Mouse (Mus musculus): ENCODE data around the gene Ptpn6.

The Ptpn6 gene

DNA sequence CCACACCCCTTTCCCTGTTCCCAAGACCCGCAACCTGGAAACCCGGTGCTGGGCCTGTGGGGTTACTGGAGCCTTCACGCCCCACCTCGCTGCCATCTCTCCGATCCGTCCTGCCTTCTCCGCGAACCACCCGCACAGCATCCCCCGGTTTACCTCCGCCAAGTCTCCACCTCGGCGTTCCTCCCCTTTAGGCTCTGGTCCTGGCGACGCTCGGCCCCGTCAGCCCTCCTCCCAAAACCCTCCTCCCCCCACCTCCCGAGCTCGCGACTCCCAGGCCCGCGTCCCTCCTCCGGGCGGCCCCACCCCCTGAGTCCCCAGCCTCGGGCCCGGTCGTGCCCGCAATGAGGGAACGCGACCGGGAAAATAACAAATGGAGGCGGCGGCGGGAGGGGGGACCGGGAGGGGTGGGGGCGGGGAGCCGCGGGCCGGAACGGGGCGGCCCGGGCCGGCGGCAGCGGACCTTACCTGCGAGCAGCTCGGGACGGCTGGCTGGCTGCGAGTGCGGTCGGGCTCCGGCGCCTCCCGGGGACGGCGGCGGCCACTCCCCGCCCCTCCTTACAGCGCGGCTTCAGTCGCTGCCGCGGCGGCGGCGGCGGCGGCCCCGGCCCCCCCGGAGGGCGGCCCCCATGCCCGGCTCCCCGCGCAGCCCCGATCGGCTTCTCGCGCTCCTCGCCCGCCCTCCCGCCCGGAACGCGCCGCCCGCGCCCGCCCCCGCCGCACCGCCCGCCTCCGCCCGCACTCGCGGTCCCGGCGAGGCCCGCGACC, 17.5 kb upstream of the Ptpn6 start, which contains the start of the genes Gm45234 and Atn1:
Gm45234 (minus strand) TSS at position 191 of the 765 bp plus-strand sequence.
Atn1 (minus strand) TSS at position 694 of the 765 bp plus-strand sequence.
- peak; percentile 72 for DNase-seq (ENCODE audit: low spot score)

- DNase-seq (ENCODE audit: low spot score): no peak
These were observed 16.8 kb upstream of the Ptpn6 start for GRCm38 (mm10) chr6:124755306-124755705.

GRCm38 (mm10) chr6:124753861-124754260, 15.3 kb upstream of the Ptpn6 start:
- no peak for DNase-seq (ENCODE audit: low spot score)

DNA sequence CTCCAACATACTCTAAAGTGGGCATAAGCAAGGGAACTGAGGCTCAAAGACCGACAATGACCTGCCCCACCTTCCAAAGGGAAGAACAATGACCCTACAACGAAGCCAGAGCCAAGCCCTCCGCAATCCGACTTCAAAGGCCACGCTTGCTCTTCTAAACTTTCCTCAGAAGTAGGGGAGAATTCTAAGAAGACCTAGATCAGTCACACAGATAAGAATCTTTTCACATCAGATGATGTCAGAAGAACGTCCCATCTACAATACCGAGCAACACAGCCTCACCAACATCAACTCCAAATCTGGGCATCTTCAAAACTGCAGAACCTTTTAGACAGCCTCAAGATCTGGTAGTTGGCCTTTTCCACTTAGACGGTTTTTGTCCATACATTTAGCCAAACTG, 11.9 kb upstream of the Ptpn6 start:
- DNase-seq (ENCODE audit: low spot score): no peak

DNA sequence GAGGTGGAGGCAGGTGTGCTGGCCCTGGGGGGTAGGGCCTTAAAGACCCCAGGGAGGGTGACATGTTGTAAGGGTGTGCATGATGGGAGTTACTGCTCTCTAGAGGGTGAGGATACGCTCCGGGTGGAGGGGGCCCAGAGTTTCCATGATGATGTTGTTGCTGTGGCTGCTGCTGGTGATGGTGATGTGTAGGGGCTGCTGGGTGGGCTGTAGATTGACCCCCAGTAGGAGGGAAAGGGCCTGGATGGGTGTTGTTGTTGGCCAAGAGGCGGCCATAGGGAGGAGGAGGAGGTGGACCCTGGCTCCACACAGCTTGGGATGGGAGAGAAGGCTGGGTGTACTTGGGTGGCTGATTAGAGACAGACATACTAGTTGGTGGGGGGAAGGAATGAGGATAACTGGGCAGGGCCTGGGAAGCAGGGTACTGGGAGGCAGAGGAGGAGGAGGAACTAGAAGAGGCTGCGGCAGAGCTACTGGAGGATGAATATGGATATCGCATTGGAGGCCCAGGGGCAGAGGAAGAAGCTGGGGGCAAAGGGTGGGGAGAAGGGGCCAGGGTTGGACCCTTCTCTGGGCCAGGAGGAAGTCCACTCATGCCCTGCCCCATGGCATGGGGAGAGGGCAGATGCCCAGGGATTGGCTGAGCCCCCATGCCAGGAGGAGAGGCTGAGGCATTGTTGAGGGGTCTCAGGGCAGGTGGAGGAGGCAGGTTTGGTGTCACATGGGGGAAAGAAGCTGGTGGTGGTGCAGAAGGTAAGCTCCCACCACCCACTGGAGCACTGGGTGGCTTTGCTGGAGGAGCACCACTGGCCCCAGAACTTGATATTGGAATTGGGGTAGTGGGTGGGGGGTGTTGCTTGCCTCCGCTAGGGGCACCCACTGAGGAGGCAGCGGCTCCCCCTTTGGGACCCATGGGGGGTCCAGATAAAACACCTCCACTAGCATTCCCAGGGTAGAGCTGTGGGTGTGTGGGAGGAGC, 8.4 kb upstream of the Ptpn6 start:
- no peak for DNase-seq (ENCODE audit: low spot score)

DNA sequence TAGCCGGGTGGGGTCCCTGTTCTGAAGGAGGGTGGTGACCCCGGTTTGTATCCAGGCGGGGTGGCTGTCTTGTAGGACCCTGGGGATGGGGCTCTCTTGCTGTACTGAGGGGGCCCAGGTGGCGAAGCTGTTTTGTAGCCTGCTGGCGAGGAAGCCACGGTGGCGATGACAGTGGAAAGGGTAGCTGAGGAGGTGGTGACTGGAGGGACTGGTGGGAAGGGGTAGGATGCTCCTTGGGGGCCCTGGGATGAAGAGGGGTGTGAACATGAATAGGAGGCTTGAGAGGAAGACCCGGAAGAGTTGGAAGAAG, 7.7 kb upstream of the Ptpn6 start:
- peak; percentile 42 for DNase-seq (ENCODE audit: low spot score)

DNA sequence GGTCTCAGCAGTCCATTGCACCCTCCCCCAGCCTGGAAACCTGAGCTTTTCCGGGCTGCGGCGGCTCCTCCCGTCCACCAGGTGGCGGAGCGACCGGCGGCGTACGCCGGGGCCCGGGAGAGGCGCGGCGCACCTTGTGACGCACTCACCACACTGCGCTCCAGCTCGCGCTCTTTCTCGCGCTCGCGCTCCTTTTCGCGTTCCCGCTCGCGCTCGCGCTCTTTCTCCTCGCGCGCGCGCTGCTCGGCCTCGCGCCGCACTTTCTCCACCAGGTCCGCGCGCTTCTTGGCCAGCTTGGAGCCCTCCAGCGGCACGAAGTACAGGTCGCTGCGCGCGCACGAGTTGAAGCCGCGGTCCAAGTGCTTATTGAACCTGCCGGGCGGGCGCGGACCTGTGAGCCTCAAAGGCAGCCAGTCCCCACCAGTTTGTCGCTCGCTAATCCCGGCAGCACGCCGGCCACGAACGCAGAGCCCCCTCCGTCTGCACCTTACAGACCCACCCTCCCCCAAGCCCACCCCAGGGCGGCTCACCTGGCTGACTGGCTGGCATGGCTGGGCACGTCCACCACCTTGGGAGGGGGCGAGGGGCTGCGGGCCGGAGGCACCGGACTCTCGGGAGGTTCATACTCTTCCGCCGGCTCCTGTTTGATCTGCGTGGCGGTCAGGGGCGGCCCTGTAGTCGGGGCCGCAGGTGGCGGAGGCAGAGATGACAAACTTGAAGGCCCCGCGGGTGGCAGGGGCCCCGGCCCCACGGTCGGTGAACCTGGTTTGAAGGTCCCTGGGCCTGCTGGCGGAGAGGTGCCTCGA, 7.2 kb upstream of the Ptpn6 start:
- peak; percentile 88 for DNase-seq (ENCODE audit: low spot score)

- DNase-seq (ENCODE audit: low spot score): no peak
These were observed 6.3 kb upstream of the Ptpn6 start for GRCm38 (mm10) chr6:124744755-124745321.

GRCm38 (mm10) chr6:124743647-124744046, 5.1 kb upstream of the Ptpn6 start:
- no peak for DNase-seq (ENCODE audit: low spot score)

DNA sequence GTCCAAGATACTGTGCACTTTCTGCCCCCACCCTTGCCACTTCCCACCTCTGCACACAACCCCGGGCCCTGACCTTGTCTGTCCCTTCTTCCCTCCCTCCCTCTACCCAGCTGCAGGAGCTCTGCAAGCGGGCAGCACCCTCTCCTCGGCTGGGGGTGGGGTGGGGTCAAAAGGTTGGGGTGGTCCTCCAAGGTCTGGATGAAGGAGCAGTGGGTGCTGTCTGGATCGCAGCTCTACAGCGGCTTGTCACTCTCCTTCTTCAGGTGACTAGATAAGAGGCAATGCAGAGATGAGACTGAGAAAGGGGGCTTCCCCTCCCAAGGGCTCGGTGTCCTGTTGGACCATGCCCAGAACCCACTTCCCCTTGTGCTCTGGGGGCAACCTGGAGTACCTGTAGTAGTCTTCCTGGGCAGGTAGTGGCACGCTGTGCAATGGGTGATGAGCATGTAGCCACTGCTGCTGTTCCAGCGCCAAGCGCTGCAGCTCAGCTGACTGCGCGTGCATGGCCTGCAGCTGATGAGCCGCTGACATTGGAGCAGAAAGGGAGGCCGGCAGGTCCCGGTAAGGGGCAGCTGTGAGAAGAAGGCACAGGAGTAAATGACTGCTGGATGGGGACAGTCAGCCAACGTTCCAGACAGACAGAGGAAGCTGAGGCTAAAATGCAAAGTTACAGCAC, 4.5 kb upstream of the Ptpn6 start:
- DNase-seq (ENCODE audit: low spot score): no peak

DNA sequence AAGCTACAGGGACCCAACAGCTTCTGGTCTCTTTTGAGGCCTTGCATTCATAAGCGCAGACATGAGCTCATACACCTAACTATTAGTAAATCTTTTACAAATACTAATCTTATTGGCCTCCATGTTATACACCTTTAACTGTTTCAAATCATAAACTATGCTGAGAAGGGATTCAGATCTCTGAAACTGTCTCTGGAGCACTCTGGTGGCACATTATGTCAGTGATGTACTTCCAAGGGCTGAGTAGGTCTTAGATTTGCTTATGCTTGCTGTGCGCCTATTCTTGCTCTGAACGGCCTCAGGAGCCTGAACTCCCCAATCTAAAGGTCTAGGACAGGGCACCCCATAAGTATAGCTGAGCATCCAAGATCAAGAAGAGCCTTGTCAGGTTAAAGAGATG, 3.3 kb upstream of the Ptpn6 start:
- DNase-seq (ENCODE audit: low spot score): no peak

DNA sequence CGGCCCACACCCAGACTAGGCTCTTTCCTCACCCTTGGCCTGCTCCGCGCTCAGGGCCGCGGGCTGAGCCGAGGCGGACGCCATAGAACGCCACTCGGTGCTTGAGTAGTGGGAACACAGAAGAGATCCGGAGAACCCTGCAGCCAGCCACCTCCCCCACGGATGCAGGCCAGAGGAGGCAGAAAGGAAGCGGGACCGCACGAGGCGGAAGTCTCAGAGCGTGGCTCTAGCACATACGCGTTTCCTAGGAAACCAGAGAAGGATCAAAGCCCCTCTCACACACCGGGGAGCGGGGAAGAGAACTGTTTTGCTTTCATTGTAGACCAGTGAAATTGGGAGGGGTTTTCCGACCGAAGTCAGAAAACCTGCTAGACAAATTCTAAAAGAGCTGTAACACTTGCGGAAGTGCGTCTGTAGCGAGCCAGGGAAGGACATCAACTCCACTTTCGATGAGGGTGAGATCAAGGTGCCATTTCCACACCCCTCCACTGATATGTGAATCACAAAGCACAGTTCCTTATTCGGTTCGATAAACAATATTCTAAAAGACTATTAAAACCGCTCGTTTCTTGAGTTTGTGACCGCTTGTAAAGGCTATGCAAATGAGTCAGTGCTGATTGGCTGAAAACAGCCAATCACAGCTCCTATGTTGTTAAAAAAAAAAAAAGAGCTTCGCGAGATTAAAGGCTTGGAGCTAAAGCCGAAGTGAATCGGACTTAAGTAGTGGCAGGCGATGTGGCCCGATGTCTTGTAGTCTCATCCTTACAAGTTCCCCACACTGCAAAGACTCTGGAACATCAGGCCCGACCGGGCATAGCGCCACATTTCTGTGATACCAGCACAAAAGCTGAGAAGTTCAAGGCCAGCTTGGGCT, 2.6 kb upstream of the Ptpn6 start, which contains the start of gene Grcc10:
Grcc10 (minus strand) TSS at position 487 of the 874 bp plus-strand sequence.
- DNase-seq (ENCODE audit: low spot score): peak; percentile 85

DNA sequence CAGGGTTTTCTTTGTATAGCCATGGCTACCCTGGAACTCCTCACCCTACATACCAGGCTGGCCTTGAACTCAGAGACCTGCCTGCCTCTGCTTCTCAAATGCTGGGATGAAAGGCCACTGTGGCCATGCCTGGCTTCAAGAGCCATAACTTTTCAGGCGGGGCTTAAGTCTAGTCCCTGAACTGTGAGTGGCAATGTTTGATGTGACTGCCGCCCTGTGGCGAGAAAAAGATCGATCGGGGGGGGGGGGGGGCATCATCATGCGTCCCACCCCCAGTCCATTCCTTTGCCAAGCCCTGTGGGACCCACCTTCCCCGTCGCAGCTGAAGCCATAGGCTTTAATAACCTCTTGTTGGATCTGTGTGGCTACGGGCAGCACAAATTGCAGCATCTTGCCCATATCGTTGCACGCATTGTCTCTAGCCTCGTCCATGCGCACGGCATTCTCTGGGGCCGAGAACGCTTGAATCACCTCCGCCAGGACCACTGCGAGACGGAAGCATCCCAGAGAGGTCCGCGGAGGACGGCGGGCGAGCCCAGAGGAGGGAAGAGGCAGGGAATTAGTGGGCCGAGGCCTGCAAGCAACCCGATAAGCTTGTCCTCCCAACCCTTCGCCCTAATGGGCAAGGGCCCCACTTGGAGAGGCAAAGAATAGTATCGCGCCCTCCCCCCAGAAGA, 1.8 kb upstream of the Ptpn6 start:
- no peak for DNase-seq (ENCODE audit: low spot score)

GRCm38 (mm10) chr6:124739231-124739796, 800 bp upstream of the Ptpn6 start:
- no peak for DNase-seq (ENCODE audit: low spot score)

DNA sequence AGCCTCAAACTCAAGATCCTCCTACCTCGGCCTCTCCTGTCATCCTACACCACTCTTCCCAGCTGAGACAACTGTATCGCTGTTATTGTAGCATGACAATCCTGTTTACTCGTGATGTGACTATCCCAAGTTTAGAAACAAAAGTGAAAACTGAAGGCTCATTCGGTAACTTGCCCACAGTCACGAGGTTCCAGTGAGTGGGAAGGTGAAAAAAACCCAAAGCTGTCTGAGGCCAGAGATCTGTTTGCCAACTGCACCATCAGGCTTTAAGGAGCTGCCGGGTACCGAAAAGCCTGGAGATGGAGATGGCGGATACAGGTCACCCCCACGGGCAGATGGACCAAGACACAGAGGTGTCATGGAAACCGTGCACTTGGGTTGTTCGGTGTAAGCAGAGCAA, 1.5 kb downstream of the Ptpn6 start:
- no peak for DNase-seq (ENCODE audit: low spot score)

DNA sequence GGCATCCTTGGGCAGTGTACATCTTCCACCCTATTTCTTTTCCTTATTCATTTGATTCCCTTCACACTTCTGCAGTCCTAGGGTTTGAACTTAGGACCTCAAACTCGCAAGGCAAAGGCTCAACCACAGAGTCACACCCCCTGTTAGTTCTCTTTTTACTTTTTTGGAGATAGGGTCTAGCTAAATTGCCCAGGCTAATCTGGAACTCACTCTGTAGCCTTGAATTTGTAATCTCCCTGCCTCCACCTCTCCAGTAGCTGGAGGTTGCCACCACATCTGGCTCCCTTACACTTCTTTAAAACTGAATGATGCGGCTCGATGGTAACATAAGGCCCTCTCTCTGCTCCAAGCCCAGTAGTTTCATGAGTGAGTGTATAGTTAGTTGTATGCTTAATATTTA, 4.1 kb downstream of the Ptpn6 start:
- DNase-seq (ENCODE audit: low spot score): no peak

DNA sequence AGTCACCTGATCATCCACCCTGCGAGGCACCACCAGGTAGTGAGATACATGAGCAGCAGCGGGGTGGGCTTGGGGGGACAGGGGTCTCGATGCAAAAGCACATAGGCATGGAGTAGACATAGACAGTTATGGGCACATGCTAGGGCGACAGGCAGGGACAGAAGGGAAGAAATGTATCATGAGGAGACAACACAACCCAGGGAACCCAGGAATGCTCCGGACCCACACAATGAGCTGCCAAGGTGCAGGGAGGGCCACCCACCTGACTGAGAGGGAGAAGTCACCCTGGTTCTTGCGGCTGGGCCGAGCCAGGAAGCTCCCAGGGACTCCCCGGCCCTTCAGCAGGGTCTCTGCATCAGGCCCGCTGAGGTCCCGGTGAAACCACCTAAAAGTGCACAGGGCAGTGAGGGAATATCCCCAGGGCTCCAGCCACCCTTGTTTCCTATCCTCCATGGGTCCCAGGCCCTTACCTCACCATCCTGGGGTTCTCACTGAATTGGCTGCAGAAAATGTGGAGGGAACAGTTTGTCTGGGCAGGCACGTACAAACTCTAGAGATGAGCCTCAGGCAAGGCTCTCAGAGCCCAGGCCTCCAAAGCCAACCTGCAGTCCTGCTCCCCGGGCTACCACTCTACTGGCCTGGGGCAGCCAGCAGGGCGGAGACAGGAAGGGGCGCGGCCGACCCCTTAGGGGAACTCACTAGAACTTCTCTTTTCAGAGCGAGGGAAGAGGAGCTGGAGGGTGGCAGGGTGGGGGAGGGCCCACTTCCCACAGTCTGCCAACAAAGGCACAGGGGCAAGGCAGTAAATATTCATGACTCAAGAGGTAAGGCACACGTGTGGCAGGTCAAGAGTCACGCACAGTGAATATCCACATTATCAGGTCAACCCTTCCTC, 5.8 kb downstream of the Ptpn6 start:
- DNase-seq (ENCODE audit: low spot score): no peak

- no peak for DNase-seq (ENCODE audit: low spot score)
These were observed 7.5 kb downstream of the Ptpn6 start for GRCm38 (mm10) chr6:124731038-124731437.
